Mouse (Mus musculus) Patski (cell line): ENCODE measurements around the gene Ccdc141. TPM values are rescaled to one million over a fixed set of nuclear protein-coding genes. Genes with fewer than 3 reads are reported as not detected.

Source experiments
- ATAC-seq: fragments of 100-300 bp; one replicate; pipeline ENCODE4 v1.8.0; 2021
- CTCF ChIA-PET: fragments of 350-600 bp; sonication (Branson Sonifier 250); formaldehyde crosslinking; loops from one replicate; lab custom pipeline; 2022; ENCODE audit warnings: inconsistent platforms; lab: Charles Lee
- POLR2A ChIA-PET: fragments of 350-600 bp; sonication (Branson Sonifier 250); formaldehyde crosslinking; loops from one replicate; lab custom pipeline; 2022; ENCODE audit warnings: antibody characterized with exemption, inconsistent platforms; lab: Charles Lee
- DNase-seq: peaks from one replicate; pipeline ENCODE4 v3.0.0-alpha.2; 2011; ENCODE audit warnings: low read depth, low spot score
- H3K27me3 ChIP-seq: fragments of 371-371 bp; one replicate; pipeline ENCODE4 v1.5.1; 2021
- CTCF ChIP-seq: fragments of 100-300 bp; IDR thresholded peaks from one replicate; pipeline ENCODE4 v1.5.1; 2021
- in situ Hi-C: fragments of 300-500 bp; cut with MboI; formaldehyde crosslinking; loops from 3 replicates; pipeline ENCODE4 v1.11.1; 2018; ENCODE audit warnings: low pct_unique_long_range_greater_than_20kb, mixed read lengths
- polyA plus RNA-seq: library from polyadenylated mRNA; unstranded; gene quantifications from one replicate; pipeline ENCODE4 v1.2.3, GENCODE M21; 2021

Ccdc141 gene
- polyA plus RNA-seq, 1 experiment from 2014 or later: 0.56 TPM

GRCm38 (mm10) chr2:77108562-77108961 is 61.9 kb downstream of the Ccdc141 start:
- ATAC-seq (no peak), DNase-seq (no peak)
- in situ Hi-C loops: no loop called here
- ChIA-PET POLR2A (no interaction called here), CTCF (interaction anchor here (1.8 kb wide), 1 partner anchor 27 kb away, joined by 7 read pairs; no protein-coding TSS in a partner anchor)
- TF ChIP-seq CTCF: no peak
- H3K27me3 ChIP-seq: no peaks in the 10 kb centered on the region

- CTCF ChIA-PET: interaction anchor here (1.0 to 2.2 kb wide), 2 partner anchors 15 to 17 kb away, joined by 3 to 7 read pairs; no protein-coding TSS in a partner anchor
Measured at GRCm38 (mm10) chr2:77106150-77106549, 64.3 kb downstream of the Ccdc141 start.

GRCm38 (mm10) chr2:77105006-77105715 is 65.3 kb downstream of the Ccdc141 start:
- POLR2A ChIA-PET: no interaction called here
- no peak for ATAC-seq
- no peak for DNase-seq
- TF ChIP-seq CTCF: no peak
- in situ Hi-C loops: no loop called here
- H3K27me3 ChIP-seq: no peaks in the 10 kb centered on the region
- CTCF ChIA-PET: no interaction called here

More at GRCm38 (mm10) chr2:77106150-77106549, 64.3 kb downstream of the Ccdc141 start:
- DNase-seq (no peak), ATAC-seq (no peak)
- POLR2A ChIA-PET: no interaction called here
- H3K27me3 ChIP-seq: no peaks in the 10 kb centered on the region
- in situ Hi-C loops: no loop called here
- TF ChIP-seq CTCF: no peak

GRCm38 (mm10) chr2:77102516-77102915 is 67.9 kb downstream of the Ccdc141 start:
- peak; percentile 95 for ATAC-seq
- peak; percentile 80 for DNase-seq
- no peaks in the 10 kb centered on the region for H3K27me3 ChIP-seq
- POLR2A ChIA-PET: no interaction called here
- in situ Hi-C loops: no loop called here
- CTCF ChIA-PET: interaction anchor here (0.8 to 1.4 kb wide), 4 partner anchors 14 to 239 kb away, joined by 3 to 4 read pairs (median 3); no protein-coding TSS in a partner anchor
- no peak for TF ChIP-seq CTCF

- in situ Hi-C loops: no loop called here
- CTCF ChIA-PET: no interaction called here
- POLR2A ChIA-PET: no interaction called here
- no peaks in the 10 kb centered on the region for H3K27me3 ChIP-seq
- ATAC-seq (no peak), DNase-seq (no peak)
- TF ChIP-seq CTCF: no peak
Measured at GRCm38 (mm10) chr2:77099814-77100213, 70.6 kb downstream of the Ccdc141 start.

GRCm38 (mm10) chr2:77098769-77099168 is 71.7 kb downstream of the Ccdc141 start:
- POLR2A ChIA-PET: no interaction called here
- CTCF ChIA-PET: no interaction called here
- TF ChIP-seq CTCF: no peak
- ATAC-seq (no peak), DNase-seq (no peak)
- in situ Hi-C loops: no loop called here
- H3K27me3 ChIP-seq: no peaks in the 10 kb centered on the region

GRCm38 (mm10) chr2:77091749-77092148 is 78.7 kb downstream of the Ccdc141 start:
- H3K27me3 ChIP-seq: no peaks in the 10 kb centered on the region
- ChIA-PET POLR2A (no interaction called here), CTCF (interaction anchor here (1.5 kb wide), 1 partner anchor 12 kb away, joined by 7 read pairs; no protein-coding TSS in a partner anchor)
- ATAC-seq: no peak
- TF ChIP-seq CTCF: no peak
- in situ Hi-C loops: no loop called here
- DNase-seq: no peak

GRCm38 (mm10) chr2:77085313-77085712 is 85.1 kb downstream of the Ccdc141 start:
- CTCF ChIA-PET: interaction anchor here (0.8 to 1.8 kb wide), 3 partner anchors 90 to 257 kb away, joined by 3 to 4 read pairs (median 3); no protein-coding TSS in a partner anchor
- ATAC-seq: no peak
- POLR2A ChIA-PET: interaction anchor here (0.6 kb wide), 1 partner anchor 9 kb away, joined by 4 read pairs; no protein-coding TSS in a partner anchor

GRCm38 (mm10) chr2:77084629-77085028 is 85.8 kb downstream of the Ccdc141 start:
- peak; percentile 33 for TF ChIP-seq CTCF
- ATAC-seq: no peak
- no peaks in the 10 kb centered on the region for H3K27me3 ChIP-seq
- POLR2A ChIA-PET: no interaction called here
- in situ Hi-C loops: no loop called here
- CTCF ChIA-PET: interaction anchor here (0.6 to 1.8 kb wide), 4 partner anchors 16 to 257 kb away, joined by 3 to 4 read pairs (median 3); no protein-coding TSS in a partner anchor
- no peak for DNase-seq

More at GRCm38 (mm10) chr2:77085313-77085712, 85.1 kb downstream of the Ccdc141 start:
- in situ Hi-C loops: no loop called here
- no peak for TF ChIP-seq CTCF
- H3K27me3 ChIP-seq: no peaks in the 10 kb centered on the region
- no peak for DNase-seq

GRCm38 (mm10) chr2:77081156-77081555 is 89.3 kb downstream of the Ccdc141 start:
- H3K27me3 ChIP-seq: peaks cover 13% of the 10 kb centered on the region
- peak; percentile 32 for TF ChIP-seq CTCF
- ChIA-PET POLR2A (interaction anchor here (1.6 kb wide), 1 partner anchor 14 kb away, joined by 3 read pairs; no protein-coding TSS in a partner anchor), CTCF (interaction anchor here (0.8 to 3.5 kb wide), 12 partner anchors 11 to 261 kb away, joined by 3 to 13 read pairs (median 3); no protein-coding TSS in a partner anchor)
- DNase-seq (no peak), ATAC-seq (no peak)
- in situ Hi-C loops: no loop called here

- in situ Hi-C loops: no loop called here
- POLR2A ChIA-PET: interaction anchor here (1.6 kb wide), 1 partner anchor 13 kb away, joined by 3 read pairs; no protein-coding TSS in a partner anchor
- no peak for TF ChIP-seq CTCF
- DNase-seq (no peak), ATAC-seq (no peak)
- CTCF ChIA-PET: interaction anchor here (0.8 to 3.5 kb wide), 13 partner anchors 11 to 261 kb away, joined by 3 to 13 read pairs (median 3); no protein-coding TSS in a partner anchor
- peaks cover 13% of the 10 kb centered on the region for H3K27me3 ChIP-seq
Measured at GRCm38 (mm10) chr2:77080657-77081056, 89.8 kb downstream of the Ccdc141 start.
